Mouse (Mus musculus): ENCODE data around the gene Xxylt1. TPM values are rescaled to one million over a fixed set of nuclear protein-coding genes. Genes with fewer than 3 reads are reported as not detected.

Gene Xxylt1
- polyA plus RNA-seq, 1 experiment from 2014 or later = 12.9 TPM

DNA sequence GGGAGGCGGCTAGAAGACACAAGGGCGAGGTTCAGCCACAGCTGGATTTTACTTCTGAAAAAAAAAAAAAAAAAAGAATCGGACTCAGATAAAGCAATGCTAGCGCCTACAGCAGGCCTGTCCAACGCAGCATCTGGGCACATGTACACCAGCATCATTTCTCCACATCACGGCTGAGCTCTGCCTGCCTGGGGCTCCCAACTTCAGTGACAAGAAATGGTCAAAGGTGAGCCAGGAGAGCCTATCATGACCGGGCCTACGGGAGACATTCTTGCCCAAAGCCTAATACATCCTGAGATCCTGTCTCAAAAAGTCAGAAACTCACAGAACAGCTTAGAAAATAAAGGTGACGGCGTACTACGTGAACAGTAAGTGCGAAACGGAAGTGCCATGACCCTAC, 20.5 kb downstream of the Xxylt1 start:
- ATAC-seq (ENCODE audit: insufficient number of reproducible peaks, low FRiP score) = no peak
- no peaks in the 10 kb centered on the region for H3K9me3 ChIP-seq (replicated peaks)
- no peak overlapping the region for H3K4me2 ChIP-seq
- H3K9ac ChIP-seq = no peak overlapping the region
- H3K27ac ChIP-seq (ENCODE audit: poor library complexity, severe bottlenecking) = no peak overlapping the region
- no peaks in the 10 kb centered on the region for H3K36me3 ChIP-seq
- H3K4me1 ChIP-seq (replicated peaks) = peaks cover 30% of the 10 kb centered on the region
- whole genome bisulfite sequencing = 89% methylated on average over 13 of the region's 13 CpGs
- no peaks in the 10 kb centered on the region for H3K27me3 ChIP-seq (replicated peaks)
- H3K4me3 ChIP-seq = no peak overlapping the region

DNA sequence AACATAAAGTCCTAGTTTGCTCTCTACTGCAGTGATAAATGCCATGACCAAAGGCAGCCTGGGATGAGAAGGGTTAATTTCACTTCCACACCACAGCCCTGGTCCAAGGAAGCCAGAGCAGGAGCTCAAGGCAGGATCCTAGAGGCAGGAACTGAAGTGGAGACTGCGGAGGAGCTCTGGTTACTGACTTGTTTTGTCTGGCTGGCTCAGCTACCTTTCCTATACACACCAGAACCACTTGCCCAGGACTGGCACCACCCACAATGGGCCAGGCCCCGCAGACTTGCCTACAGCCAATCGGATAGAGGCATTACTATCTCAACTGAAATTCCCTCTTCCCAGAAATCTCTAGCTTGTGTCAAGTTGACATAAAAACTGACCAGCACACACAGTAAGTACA, 21.0 kb downstream of the Xxylt1 start:
- Histone ChIP-seq H3K4me1 (replicated peaks) (peaks cover 35% of the 10 kb centered on the region), H3K4me3 (no peak overlapping the region), H3K9me3 (replicated peaks) (no peaks in the 10 kb centered on the region), H3K9ac (no peak overlapping the region), H3K27me3 (replicated peaks) (no peaks in the 10 kb centered on the region), H3K4me2 (no peak overlapping the region), H3K36me3 (no peaks in the 10 kb centered on the region), H3K27ac (ENCODE audit: poor library complexity, severe bottlenecking) (no peak overlapping the region)
- no peak for ATAC-seq (ENCODE audit: insufficient number of reproducible peaks, low FRiP score)
- 90% methylated on average over 3 of the region's 3 CpGs for WGBS

DNA sequence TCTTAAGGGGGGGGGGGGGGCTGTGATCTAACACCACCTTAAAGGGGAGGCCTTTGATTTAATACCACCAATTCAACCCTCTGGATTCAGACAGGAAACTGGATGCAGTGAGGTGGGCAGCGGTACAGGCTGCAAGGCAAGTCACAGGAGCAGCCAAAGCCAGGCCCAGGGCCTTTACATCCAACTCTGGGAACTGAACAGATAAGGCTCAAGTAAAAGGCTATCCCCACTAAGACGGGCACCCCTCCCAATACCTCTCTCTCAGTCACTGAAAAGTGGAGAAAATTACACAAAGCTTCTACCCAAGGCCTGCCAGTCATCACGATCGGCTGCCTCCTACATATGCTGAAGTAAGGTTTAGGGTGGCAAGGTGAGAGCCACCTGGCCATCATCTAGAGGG, 21.5 kb downstream of the Xxylt1 start:
- peaks cover 40% of the 10 kb centered on the region for H3K4me1 ChIP-seq (replicated peaks)
- 87% methylated on average over 4 of the region's 4 CpGs for WGBS
- H3K36me3 ChIP-seq = no peaks in the 10 kb centered on the region
- no peak overlapping the region for H3K27ac ChIP-seq (ENCODE audit: poor library complexity, severe bottlenecking)
- no peak overlapping the region for H3K9ac ChIP-seq
- H3K27me3 ChIP-seq (replicated peaks) = no peaks in the 10 kb centered on the region
- H3K4me3 ChIP-seq = no peak overlapping the region
- no peak overlapping the region for H3K4me2 ChIP-seq
- no peaks in the 10 kb centered on the region for H3K9me3 ChIP-seq (replicated peaks)
- no peak for ATAC-seq (ENCODE audit: insufficient number of reproducible peaks, low FRiP score)

DNA sequence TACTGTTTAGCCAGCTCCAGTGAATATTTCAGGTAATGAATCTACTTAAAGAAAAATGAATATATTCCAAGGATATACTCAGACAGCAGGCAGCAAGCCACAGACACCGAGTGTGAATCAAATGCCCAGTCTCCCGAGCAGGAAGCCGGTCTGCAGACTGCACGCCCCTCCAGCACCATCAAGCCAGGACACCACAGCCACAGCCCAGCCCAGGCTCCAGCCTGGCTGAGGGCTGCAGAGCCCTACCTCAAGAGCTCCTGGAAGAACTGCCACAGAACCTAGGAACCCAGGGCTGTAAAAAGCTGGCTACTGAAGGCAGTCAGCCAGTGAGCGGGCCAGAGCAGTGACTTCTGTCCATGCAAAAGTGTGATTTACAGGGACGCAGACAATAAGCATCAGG, 28.4 kb downstream of the Xxylt1 start:
- H3K9me3 ChIP-seq (replicated peaks) = no peaks in the 10 kb centered on the region
- no peak overlapping the region for H3K4me3 ChIP-seq
- H3K4me2 ChIP-seq = no peak overlapping the region
- H3K27ac ChIP-seq (ENCODE audit: poor library complexity, severe bottlenecking) = no peak overlapping the region; the same call in 1 of the 2 replicates
- 43% methylated on average over 6 of the region's 6 CpGs for WGBS
- H3K4me1 ChIP-seq (replicated peaks) = peaks cover 48% of the 10 kb centered on the region
- no peaks in the 10 kb centered on the region for H3K36me3 ChIP-seq
- no peak for ATAC-seq (ENCODE audit: insufficient number of reproducible peaks, low FRiP score)
- no peaks in the 10 kb centered on the region for H3K27me3 ChIP-seq (replicated peaks)
- 0 out of 2 replicates have a peak overlapping the region, but pooled peaks have one; percentile 36 for H3K9ac ChIP-seq

DNA sequence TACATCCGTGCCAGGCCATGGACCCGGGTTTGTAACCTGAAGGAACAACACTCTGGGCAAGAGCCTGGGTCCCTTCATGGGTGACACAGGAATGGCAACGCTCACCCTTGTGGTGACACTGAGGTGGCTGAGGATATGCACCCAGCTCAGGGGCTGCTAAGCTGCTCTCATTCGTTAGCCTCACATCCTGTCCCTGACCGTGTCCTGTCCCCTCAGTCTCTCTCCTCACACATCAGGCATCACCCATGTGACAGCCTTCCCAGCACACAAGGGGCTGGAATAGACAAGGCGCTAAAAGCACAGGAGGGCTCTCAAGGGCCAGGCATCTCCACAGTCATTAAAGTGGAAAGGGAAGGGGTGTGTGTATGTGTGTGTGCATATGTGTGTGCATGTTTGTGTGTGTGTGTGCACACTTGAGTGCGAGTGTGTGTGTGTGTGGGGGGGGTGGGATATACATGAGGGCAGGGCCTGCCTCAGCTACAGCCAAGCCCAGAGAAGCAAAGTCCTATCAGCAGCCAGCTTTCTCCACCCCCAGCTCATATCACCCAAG, 29.0 kb downstream of the Xxylt1 start:
- Histone ChIP-seq H3K27me3 (replicated peaks) (no peaks in the 10 kb centered on the region), H3K4me3 (no peak overlapping the region), H3K4me2 (no peak overlapping the region), H3K36me3 (no peaks in the 10 kb centered on the region), H3K9ac (no peak overlapping the region), H3K4me1 (replicated peaks) (peaks cover 51% of the 10 kb centered on the region), H3K27ac (ENCODE audit: poor library complexity, severe bottlenecking) (peak overlapping the region; percentile 29; the same call in 1 of the 2 replicates), H3K9me3 (replicated peaks) (no peaks in the 10 kb centered on the region)
- ATAC-seq (ENCODE audit: insufficient number of reproducible peaks, low FRiP score) = peak; percentile 37; the same call in 1 of the 2 replicates
- WGBS = 46% methylated on average over 7 of the region's 7 CpGs

DNA sequence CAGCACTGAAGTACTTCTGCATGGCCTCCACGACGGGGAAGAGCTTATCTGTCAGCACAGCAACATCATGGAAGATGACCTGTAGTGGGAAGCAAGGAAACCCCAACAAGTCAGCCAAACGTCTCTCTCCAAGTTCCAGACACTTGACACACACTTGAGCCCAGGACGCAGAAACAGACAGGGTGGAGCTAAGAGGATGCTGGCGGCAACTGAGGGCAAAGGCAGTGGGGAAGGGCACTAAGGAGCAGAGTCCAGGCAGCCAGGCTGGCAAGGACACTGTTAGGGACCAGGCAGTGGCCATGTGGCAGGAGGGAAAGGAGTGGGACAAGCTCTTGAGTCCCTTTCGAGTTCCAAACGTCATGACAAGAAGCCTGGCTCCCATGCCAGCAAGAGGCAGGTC, 30.5 kb downstream of the Xxylt1 start:
- Histone ChIP-seq H3K9me3 (replicated peaks) (no peaks in the 10 kb centered on the region), H3K4me3 (no peak overlapping the region), H3K4me1 (replicated peaks) (peaks cover 54% of the 10 kb centered on the region), H3K27ac (ENCODE audit: poor library complexity, severe bottlenecking) (no peak overlapping the region), H3K9ac (no peak overlapping the region), H3K27me3 (replicated peaks) (no peaks in the 10 kb centered on the region), H3K4me2 (no peak overlapping the region), H3K36me3 (no peaks in the 10 kb centered on the region)
- 57% methylated on average over 7 of the region's 7 CpGs for WGBS
- no peak for ATAC-seq (ENCODE audit: insufficient number of reproducible peaks, low FRiP score)

DNA sequence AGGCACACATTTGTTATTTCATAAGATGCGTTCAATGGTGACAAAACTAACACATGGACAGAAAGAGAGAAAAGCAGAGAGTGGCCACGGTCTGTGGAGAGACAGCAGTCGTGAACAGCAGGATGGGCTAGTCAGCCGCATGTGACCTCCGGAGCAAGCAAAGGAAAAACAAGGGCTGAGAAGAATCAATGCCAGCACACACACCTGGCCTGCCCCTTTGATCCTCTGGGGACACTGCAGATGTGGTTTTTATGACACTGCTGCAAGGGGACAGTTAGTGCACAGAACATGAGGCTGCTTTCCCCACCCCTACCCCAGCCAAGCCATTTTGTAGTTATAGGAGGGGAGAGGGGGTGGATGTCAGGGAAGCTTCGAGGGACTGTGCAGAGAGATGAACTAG, 33.0 kb downstream of the Xxylt1 start:
- Histone ChIP-seq H3K9ac (no peak overlapping the region), H3K9me3 (replicated peaks) (no peaks in the 10 kb centered on the region), H3K4me1 (replicated peaks) (peaks cover 49% of the 10 kb centered on the region), H3K4me2 (no peak overlapping the region), H3K36me3 (no peaks in the 10 kb centered on the region), H3K27me3 (replicated peaks) (no peaks in the 10 kb centered on the region), H3K27ac (ENCODE audit: poor library complexity, severe bottlenecking) (no peak overlapping the region), H3K4me3 (no peak overlapping the region)
- no peak for ATAC-seq (ENCODE audit: insufficient number of reproducible peaks, low FRiP score)
- WGBS = 82% methylated on average over 6 of the region's 6 CpGs

DNA sequence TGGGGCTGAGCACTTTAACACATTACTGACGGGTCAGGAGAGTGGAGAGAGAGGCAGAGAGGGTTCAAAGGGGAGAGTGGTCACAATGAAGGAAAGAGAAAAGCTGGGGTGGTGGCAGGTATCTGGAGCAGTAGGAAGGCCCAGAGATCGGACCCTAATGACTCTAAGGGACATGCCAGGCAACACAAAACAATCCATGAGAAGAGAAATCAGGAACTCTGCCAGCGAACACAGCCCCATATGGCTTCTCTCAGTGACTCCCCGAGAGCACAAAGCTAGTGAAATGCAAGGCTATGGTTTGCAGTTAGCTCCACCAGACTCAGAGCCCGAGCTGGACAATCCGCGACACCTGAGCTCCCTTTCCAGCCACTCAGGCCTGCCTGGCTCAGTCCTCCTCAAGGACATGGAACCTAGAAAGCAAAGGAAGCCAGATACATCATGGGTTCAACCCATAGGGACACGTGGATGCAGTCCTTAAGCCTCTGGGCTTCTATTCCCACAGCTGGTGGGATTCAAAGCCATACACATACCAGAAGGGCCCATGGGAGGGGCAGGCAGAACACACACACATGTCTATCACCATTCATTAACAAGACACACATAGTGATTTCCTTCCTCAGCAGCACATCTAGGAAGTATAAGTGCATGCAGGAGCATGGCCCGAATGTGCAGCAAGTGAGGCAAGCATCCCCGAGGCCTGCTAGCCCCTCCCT, 33.9 kb downstream of the Xxylt1 start:
- ATAC-seq (ENCODE audit: insufficient number of reproducible peaks, low FRiP score) = no peak
- peak overlapping the region; percentile 85; the same call in 1 of the 2 replicates for H3K27ac ChIP-seq (ENCODE audit: poor library complexity, severe bottlenecking)

DNA sequence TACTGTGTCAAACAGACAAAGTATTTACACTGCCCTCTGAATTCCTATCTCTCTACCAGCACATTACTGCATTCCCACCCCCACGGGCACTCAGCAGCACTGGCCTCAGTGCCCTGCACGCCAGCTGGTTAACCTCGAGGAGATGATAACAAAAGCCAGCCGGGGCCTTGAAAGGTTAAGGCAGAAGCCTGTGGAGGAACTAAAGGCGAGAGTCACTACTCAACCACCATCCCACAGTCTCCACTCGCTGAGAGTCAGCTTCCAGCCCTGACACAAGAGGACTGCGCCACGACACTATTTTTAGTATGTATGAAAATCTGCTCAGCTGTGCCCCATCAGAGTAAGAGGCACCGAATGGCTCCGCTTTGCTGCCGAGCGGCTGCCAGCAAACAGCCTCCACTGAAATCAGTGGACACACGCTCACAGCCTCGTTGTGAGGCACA, 35.0 kb downstream of the Xxylt1 start:
- H3K27ac ChIP-seq (ENCODE audit: poor library complexity, severe bottlenecking) = peak overlapping the region; percentile 85
- peak overlapping the region; percentile 50 for H3K4me2 ChIP-seq

More for the DNA sequence above, 33.9 kb downstream of the Xxylt1 start:
- 83% methylated on average over 10 of the region's 10 CpGs for WGBS
- H3K4me3 ChIP-seq = no peak overlapping the region
- peaks cover 40% of the 10 kb centered on the region for H3K4me1 ChIP-seq (replicated peaks)
- peak overlapping the region; percentile 56; the same call in 1 of the 2 replicates for H3K9ac ChIP-seq
- H3K36me3 ChIP-seq = no peaks in the 10 kb centered on the region
- H3K4me2 ChIP-seq = no peak overlapping the region
- no peaks in the 10 kb centered on the region for H3K9me3 ChIP-seq (replicated peaks)
- no peaks in the 10 kb centered on the region for H3K27me3 ChIP-seq (replicated peaks)

DNA sequence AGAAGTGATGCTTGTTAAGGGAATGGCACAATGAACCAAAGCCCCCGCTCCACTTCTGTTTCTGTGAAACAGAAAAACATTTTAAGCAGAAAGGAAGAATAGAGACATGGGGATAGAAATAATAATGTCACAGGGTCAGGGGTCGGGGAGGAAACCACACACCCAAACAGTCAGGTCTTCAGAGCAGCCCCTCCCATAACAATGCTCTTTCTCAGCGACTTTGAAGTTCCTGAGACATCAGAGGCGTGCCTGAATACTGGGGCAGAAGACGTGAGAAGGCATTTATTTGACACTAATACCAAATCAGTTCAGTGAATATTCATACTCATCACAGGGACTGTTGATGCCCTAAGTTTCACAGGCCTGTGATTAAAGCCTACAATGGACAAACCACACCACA, 36.0 kb downstream of the Xxylt1 start:
- no peak overlapping the region for H3K4me2 ChIP-seq
- H3K27ac ChIP-seq (ENCODE audit: poor library complexity, severe bottlenecking) = no peak overlapping the region
- no peak overlapping the region for H3K9ac ChIP-seq
- H3K4me3 ChIP-seq = no peak overlapping the region
- H3K36me3 ChIP-seq = no peaks in the 10 kb centered on the region
- no peaks in the 10 kb centered on the region for H3K9me3 ChIP-seq (replicated peaks)
- no peak for ATAC-seq (ENCODE audit: insufficient number of reproducible peaks, low FRiP score)
- peaks cover 33% of the 10 kb centered on the region for H3K4me1 ChIP-seq (replicated peaks)
- H3K27me3 ChIP-seq (replicated peaks) = no peaks in the 10 kb centered on the region
- 80% methylated on average over 5 of the region's 5 CpGs for WGBS

More for the DNA sequence above, 35.0 kb downstream of the Xxylt1 start:
- WGBS = 22% methylated on average over 14 of the region's 14 CpGs
- Histone ChIP-seq H3K4me3 (no peak overlapping the region), H3K36me3 (no peaks in the 10 kb centered on the region), H3K9me3 (replicated peaks) (no peaks in the 10 kb centered on the region), H3K9ac (peak overlapping the region; percentile 56), H3K27me3 (replicated peaks) (no peaks in the 10 kb centered on the region), H3K4me1 (replicated peaks) (peaks cover 32% of the 10 kb centered on the region)
- 0 out of 2 replicates have a peak, but pooled peaks have one; percentile 59 for ATAC-seq (ENCODE audit: insufficient number of reproducible peaks, low FRiP score)

DNA sequence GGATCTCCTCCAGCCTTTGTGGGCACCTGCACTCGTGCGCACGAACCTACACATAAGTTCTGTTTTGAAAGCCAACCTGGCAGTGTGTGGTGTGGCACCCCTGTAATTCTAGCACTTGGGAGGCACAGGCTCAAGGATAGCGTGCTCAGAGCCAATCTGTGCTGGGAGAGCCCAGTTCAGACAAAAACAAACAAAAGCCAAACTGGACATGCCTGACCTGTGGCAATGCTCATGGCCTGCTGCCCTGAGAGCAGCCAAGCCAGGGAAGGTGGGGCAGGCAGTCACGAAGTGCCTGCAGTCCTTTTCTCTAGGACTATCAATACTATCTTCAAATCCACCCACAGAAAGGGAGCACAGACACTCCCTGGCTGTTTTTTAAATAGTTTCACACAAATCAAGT, 38.1 kb downstream of the Xxylt1 start:
- ATAC-seq (ENCODE audit: insufficient number of reproducible peaks, low FRiP score) = no peak
- no peak overlapping the region for H3K4me2 ChIP-seq
- WGBS = 88% methylated on average over 5 of the region's 5 CpGs
- no peaks in the 10 kb centered on the region for H3K9me3 ChIP-seq (replicated peaks)
- H3K4me1 ChIP-seq (replicated peaks) = peaks cover 40% of the 10 kb centered on the region
- H3K27me3 ChIP-seq (replicated peaks) = no peaks in the 10 kb centered on the region
- H3K27ac ChIP-seq (ENCODE audit: poor library complexity, severe bottlenecking) = no peak overlapping the region
- H3K9ac ChIP-seq = no peak overlapping the region
- H3K36me3 ChIP-seq = no peaks in the 10 kb centered on the region
- H3K4me3 ChIP-seq = no peak overlapping the region

All from heart, embryonic 12.5 days (tissue).